Mouse (Mus musculus): ENCODE data around the gene Tnpo2. TPM values are rescaled to one million over a fixed set of nuclear protein-coding genes. Genes with fewer than 3 reads are reported as not detected.
A peak's percentile ranks its signal among the peaks of the same experiment; 100 is the strongest.
"Not testable (repeated sequence)": the region's sequence is repeated elsewhere in the genome, so short reads cannot be mapped to it uniquely, and the experiment has no call there.

Gene Tnpo2
- polyA plus RNA-seq, 1 experiment from 2014 or later, result 26.9 TPM

DNA sequence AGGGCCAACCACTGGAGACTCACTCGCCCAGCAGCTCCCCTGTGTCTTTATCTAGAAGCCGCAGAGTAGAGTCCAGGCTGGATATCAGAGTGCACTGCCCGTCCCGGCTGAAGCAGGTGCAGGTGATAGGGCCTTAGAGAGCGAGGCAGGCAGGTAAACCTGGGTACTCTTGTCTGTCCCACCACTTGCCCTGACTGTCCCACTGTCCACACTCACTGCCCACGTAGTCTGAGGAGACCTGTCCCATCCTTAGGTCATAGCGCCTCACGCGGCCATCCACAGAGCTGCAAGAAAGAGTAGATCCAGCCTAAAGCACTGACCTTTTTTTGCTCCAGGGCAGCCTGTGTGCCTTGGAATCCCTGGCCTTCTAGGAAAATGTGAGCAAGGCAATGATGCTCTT, 39.3 kb downstream of the Tnpo2 start:
- 76% methylated on average over 9 of the region's 9 CpGs for WGBS

DNA sequence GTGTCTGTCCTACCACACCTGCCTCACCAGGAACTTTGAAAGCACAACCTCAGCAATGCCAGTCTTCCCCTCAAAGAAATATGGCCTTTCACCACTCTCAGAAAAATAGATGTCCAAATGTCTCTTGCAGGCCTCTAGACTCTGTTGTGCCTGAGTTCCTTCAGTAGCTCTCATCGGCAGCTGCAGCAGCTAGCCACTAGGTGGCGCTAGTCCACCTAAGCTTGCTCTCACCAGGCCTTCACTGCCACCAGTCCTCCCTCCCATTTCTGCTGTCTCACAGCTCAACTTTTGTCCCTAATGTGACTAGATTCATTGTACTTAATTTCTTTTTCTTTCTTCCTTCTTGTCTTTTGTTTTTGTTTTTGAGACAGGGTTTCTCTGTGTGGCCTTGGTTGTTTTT, 40.3 kb downstream of the Tnpo2 start:
- Histone ChIP-seq H3K4me3 (replicated peaks) (no peak overlapping the region), H3K27me3 (replicated peaks) (no peaks in the 10 kb centered on the region), H3K9ac (no peak overlapping the region), H3K36me3 (peaks cover 39% of the 10 kb centered on the region), H3K4me1 (peaks cover 24% of the 10 kb centered on the region), H3K9me3 (no peaks in the 10 kb centered on the region), H3K27ac (no peak overlapping the region), H3K4me2 (no peak overlapping the region)
- ATAC-seq (ENCODE audit: insufficient read depth, low FRiP score, low read depth), result no peak
- whole genome bisulfite sequencing, result 0% methylated on average over 2 of the region's 2 CpGs

More for the DNA sequence above, 39.3 kb downstream of the Tnpo2 start:
- H3K4me2 ChIP-seq, result no peak overlapping the region
- no peaks in the 10 kb centered on the region for H3K9me3 ChIP-seq
- H3K27ac ChIP-seq, result no peak overlapping the region
- H3K27me3 ChIP-seq (replicated peaks), result no peaks in the 10 kb centered on the region
- no peak for ATAC-seq (ENCODE audit: insufficient read depth, low FRiP score, low read depth)
- H3K9ac ChIP-seq, result no peak overlapping the region
- H3K4me3 ChIP-seq (replicated peaks), result no peak overlapping the region
- H3K4me1 ChIP-seq, result peaks cover 18% of the 10 kb centered on the region
- peaks cover 39% of the 10 kb centered on the region for H3K36me3 ChIP-seq

DNA sequence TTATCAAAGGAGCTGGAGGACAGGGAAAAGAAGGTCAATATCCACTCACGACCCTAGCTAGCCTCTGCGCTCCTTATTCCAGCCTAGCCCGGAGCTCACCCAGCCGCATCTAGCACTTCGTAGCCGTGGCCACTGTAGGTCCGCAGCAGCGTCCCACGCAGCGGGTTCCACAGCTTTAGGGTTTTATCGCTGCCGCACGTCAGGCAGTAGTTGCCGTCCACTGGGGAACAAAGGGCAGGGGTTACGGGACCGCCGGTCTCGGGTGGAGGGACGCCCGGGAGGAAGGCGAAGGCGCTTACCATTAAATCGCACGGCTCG, 43.5 kb downstream of the Tnpo2 start:
- H3K4me1 ChIP-seq, result peaks cover 27% of the 10 kb centered on the region
- peak overlapping the region; percentile 82 for H3K27ac ChIP-seq
- no peaks in the 10 kb centered on the region for H3K27me3 ChIP-seq (replicated peaks)
- no peaks in the 10 kb centered on the region for H3K9me3 ChIP-seq
- WGBS, result under 1% methylated on average over 25 of the region's 25 CpGs
- ATAC-seq (ENCODE audit: insufficient read depth, low FRiP score, low read depth), result no peak
- peaks cover 20% of the 10 kb centered on the region for H3K36me3 ChIP-seq
- peak overlapping the region; percentile 81 for H3K4me2 ChIP-seq
- peak overlapping the region; percentile 93 for H3K4me3 ChIP-seq (replicated peaks)
- H3K9ac ChIP-seq, result peak overlapping the region; percentile 82

GRCm38 (mm10) chr8:85080532-85081215, 44.0 kb downstream of the Tnpo2 start, which contains the start of gene Wdr83os:
Gene Wdr83os, plus strand, starts transcription at chr8:85080740.
- no peaks in the 10 kb centered on the region for H3K27me3 ChIP-seq (replicated peaks)
- H3K27ac ChIP-seq, result peak within 1 kb of the TSS; percentile 82
- ATAC-seq (ENCODE audit: insufficient read depth, low FRiP score, low read depth), result peak; percentile 0
- H3K9ac ChIP-seq, result peak within 1 kb of the TSS; percentile 82
- no peaks in the 10 kb centered on the region for H3K9me3 ChIP-seq
- H3K36me3 ChIP-seq, result peaks cover 16% of the 10 kb centered on the region
- under 1% methylated on average over 30 of the region's 30 CpGs for WGBS
- H3K4me2 ChIP-seq, result peak within 1 kb of the TSS; percentile 81
- peaks cover 27% of the 10 kb centered on the region for H3K4me1 ChIP-seq
- peak within 1 kb of the TSS; percentile 93 for H3K4me3 ChIP-seq (replicated peaks)

GRCm38 (mm10) chr8:85081216-85081555, 44.5 kb downstream of the Tnpo2 start, which contains the start of gene Wdr83:
Gene Wdr83, minus strand, starts transcription at chr8:85081306.
- 0% methylated on average over 9 of the region's 9 CpGs for WGBS
- ATAC-seq (ENCODE audit: insufficient read depth, low FRiP score, low read depth), result peak; percentile 59

DNA sequence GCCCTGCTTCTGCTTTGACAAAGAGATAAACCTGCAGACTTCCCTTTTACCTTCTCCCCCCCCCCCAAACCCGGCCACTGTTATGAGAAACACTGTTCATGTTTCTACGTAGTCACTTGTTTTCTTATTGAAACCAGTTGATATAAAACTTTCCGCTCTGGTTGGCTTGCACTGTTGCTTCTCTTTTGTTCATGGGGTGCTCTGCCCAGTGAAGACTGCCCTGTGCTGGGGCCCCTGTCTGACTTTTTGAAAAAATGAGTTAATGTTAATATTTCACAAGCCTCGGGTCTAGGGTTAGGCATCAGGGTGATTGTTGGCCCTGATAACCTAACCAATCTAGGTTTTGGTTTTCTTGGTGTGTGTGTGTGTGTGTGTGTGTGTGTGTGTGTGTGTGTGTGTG, 45.5 kb downstream of the Tnpo2 start:
- not testable (repeated sequence) for ATAC-seq (ENCODE audit: insufficient read depth, low FRiP score, low read depth); H3K4me2 ChIP-seq; H3K27ac ChIP-seq; H3K9me3 ChIP-seq; H3K27me3 ChIP-seq (replicated peaks); H3K9ac ChIP-seq; H3K4me3 ChIP-seq (replicated peaks)
- whole genome bisulfite sequencing, result 75% methylated on average over 4 of the region's 4 CpGs
- peaks cover 14% of the 10 kb centered on the region for H3K36me3 ChIP-seq
- H3K4me1 ChIP-seq, result peaks cover 27% of the 10 kb centered on the region

More at GRCm38 (mm10) chr8:85081216-85081555, 44.5 kb downstream of the Tnpo2 start, which contains the start of gene Wdr83:
- H3K27ac ChIP-seq, result peak within 1 kb of the TSS; percentile 82
- peak within 1 kb of the TSS; percentile 93 for H3K4me3 ChIP-seq (replicated peaks)
- H3K9me3 ChIP-seq, result no peaks in the 10 kb centered on the region
- no peaks in the 10 kb centered on the region for H3K27me3 ChIP-seq (replicated peaks)
- H3K36me3 ChIP-seq, result peaks cover 12% of the 10 kb centered on the region
- peaks cover 27% of the 10 kb centered on the region for H3K4me1 ChIP-seq
- H3K4me2 ChIP-seq, result peak within 1 kb of the TSS; percentile 81
- H3K9ac ChIP-seq, result peak within 1 kb of the TSS; percentile 82

GRCm38 (mm10) chr8:85083108-85083813, 46.5 kb downstream of the Tnpo2 start, which contains the start of gene Man2b1:
Gene Man2b1, plus strand, starts transcription at chr8:85083270.
- peak within 1 kb of the TSS; percentile 85 for H3K4me2 ChIP-seq
- H3K9me3 ChIP-seq, result no peaks in the 10 kb centered on the region
- peaks cover 27% of the 10 kb centered on the region for H3K4me1 ChIP-seq
- WGBS, result under 1% methylated on average over 30 of the region's 30 CpGs
- peaks cover 19% of the 10 kb centered on the region for H3K36me3 ChIP-seq
- H3K9ac ChIP-seq, result peak within 1 kb of the TSS; percentile 67
- H3K27ac ChIP-seq, result peak within 1 kb of the TSS; percentile 57; the same call in 1 of the 2 replicates
- peak; percentile 88 for ATAC-seq (ENCODE audit: insufficient read depth, low FRiP score, low read depth)
- H3K27me3 ChIP-seq (replicated peaks), result no peaks in the 10 kb centered on the region
- peak within 1 kb of the TSS; percentile 70 for H3K4me3 ChIP-seq (replicated peaks)

DNA sequence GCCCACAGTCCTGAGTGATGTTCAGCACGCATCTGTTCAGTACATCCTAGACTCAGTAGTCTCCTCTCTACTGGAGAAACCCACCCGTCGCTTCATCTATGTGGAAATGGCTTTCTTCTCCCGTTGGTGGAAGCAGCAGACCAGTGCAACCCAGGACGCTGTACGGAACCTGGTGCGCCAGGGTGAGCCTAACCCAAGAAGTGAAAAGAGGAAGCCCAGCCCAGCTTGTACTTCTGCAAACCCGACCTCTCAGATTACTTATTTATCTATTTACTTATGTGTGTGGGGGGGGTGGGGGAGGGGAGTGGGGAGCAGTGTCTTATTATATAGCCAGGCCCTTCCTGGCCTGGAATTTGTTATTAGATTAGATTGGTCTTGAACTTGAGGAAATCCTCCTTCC, 47.9 kb downstream of the Tnpo2 start:
- no peak overlapping the region; the same call in 1 of the 2 replicates for H3K4me2 ChIP-seq
- no peak overlapping the region for H3K9ac ChIP-seq
- peaks cover 24% of the 10 kb centered on the region for H3K4me1 ChIP-seq
- H3K4me3 ChIP-seq (replicated peaks), result 0 out of 2 replicates have a peak overlapping the region, but pooled peaks have one; percentile 70
- 86% methylated on average over 8 of the region's 8 CpGs for WGBS
- H3K27me3 ChIP-seq (replicated peaks), result no peaks in the 10 kb centered on the region
- no peak for ATAC-seq (ENCODE audit: insufficient read depth, low FRiP score, low read depth)
- H3K9me3 ChIP-seq, result no peaks in the 10 kb centered on the region
- H3K36me3 ChIP-seq, result peaks cover 20% of the 10 kb centered on the region; the same call in 1 of the 2 replicates
- H3K27ac ChIP-seq, result no peak overlapping the region

- peaks cover 20% of the 10 kb centered on the region; the same call in 1 of the 2 replicates for H3K36me3 ChIP-seq
- H3K4me3 ChIP-seq (replicated peaks), result no peak overlapping the region
- no peak overlapping the region for H3K27ac ChIP-seq
- no peak overlapping the region for H3K9ac ChIP-seq
- H3K4me1 ChIP-seq, result peaks cover 20% of the 10 kb centered on the region
- no peaks in the 10 kb centered on the region for H3K9me3 ChIP-seq
- ATAC-seq (ENCODE audit: insufficient read depth, low FRiP score, low read depth), result no peak
- no peak overlapping the region for H3K4me2 ChIP-seq
- no peaks in the 10 kb centered on the region for H3K27me3 ChIP-seq (replicated peaks)
- 81% methylated on average over 3 of the region's 3 CpGs for WGBS
Measured at GRCm38 (mm10) chr8:85086238-85086637, 49.5 kb downstream of the Tnpo2 start.

DNA sequence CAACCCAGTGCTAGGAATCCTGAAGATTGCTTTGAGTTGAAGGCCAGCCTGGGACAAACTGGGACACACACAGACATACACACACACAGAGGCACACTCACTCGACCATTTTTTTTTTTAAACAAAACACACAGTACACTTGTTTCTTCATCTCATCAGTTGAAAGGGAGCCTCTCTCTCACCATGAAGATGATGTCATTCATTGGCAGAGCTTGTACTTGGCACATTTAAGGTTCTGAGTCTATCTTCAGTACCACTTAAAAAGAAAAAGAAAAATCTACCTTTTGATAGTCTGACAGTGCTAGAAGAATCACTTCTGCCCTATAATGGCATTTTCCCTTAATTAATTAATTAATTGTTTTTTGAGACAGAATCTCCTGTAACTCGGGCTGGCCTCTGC, 52.1 kb downstream of the Tnpo2 start:
- 67% methylated on average over 2 of the region's 2 CpGs for WGBS
- ATAC-seq (ENCODE audit: insufficient read depth, low FRiP score, low read depth), result no peak
- Histone ChIP-seq H3K9me3 (no peaks in the 10 kb centered on the region), H3K36me3 (peaks cover 20% of the 10 kb centered on the region; the same call in 1 of the 2 replicates), H3K27ac (no peak overlapping the region), H3K4me2 (no peak overlapping the region), H3K27me3 (replicated peaks) (no peaks in the 10 kb centered on the region), H3K9ac (no peak overlapping the region), H3K4me3 (replicated peaks) (no peak overlapping the region), H3K4me1 (peaks cover 5% of the 10 kb centered on the region; the same call in 1 of the 2 replicates)

DNA sequence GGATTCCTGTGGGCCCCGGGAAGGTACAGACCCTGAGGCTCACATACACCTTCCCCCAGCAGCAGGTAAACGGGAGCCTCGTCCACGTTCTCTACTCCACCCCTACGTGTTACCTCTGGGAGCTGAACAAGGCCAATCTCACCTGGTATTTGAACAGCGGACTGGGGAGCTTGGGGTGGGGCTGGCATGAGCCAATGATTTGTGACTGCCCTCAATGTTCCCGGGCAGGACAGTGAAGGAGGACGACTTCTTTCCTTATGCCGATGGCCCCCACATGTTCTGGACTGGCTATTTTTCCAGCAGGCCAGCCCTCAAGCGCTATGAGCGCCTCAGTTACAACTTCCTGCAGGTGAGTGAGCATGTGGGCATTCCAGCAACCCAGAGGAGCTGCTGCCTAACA, 54.1 kb downstream of the Tnpo2 start:
- WGBS, result 88% methylated on average over 11 of the region's 11 CpGs
- no peaks in the 10 kb centered on the region for H3K27me3 ChIP-seq (replicated peaks)
- peaks cover 18% of the 10 kb centered on the region; the same call in 1 of the 2 replicates for H3K36me3 ChIP-seq
- no peaks in the 10 kb centered on the region for H3K4me1 ChIP-seq
- no peak overlapping the region for H3K9ac ChIP-seq
- H3K4me2 ChIP-seq, result no peak overlapping the region
- H3K27ac ChIP-seq, result no peak overlapping the region
- no peak overlapping the region for H3K4me3 ChIP-seq (replicated peaks)
- no peaks in the 10 kb centered on the region for H3K9me3 ChIP-seq
- ATAC-seq (ENCODE audit: insufficient read depth, low FRiP score, low read depth), result no peak

DNA sequence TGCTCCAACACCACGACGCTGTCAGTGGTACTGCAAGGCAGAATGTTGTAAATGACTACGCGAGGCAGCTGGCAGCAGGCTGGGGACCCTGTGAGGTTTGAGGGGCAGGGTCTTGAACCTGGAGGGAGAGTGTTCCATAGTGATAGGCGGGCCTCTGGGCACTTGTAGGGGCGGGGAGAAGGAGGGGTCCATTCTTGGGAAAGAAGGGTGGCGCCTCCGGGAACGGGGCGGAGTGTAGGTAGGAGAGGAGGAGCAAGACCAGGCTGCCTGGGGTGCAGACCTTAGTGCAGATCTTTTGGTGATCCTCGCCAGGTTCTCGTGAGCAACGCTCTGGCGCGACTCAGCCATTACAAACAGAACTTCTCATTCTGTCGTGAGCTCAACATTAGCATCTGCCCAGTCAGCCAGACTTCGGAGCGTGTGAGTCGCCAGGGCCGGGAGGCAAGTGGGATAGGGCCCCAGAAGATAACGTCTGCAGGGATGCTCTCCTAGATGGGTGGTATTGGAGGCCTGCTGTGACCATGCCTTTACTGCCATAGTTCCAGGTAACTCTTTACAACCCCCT, 54.9 kb downstream of the Tnpo2 start:
- peaks cover 20% of the 10 kb centered on the region; the same call in 1 of the 2 replicates for H3K36me3 ChIP-seq

More for the DNA sequence above, 54.9 kb downstream of the Tnpo2 start:
- Histone ChIP-seq H3K27ac (no peak overlapping the region), H3K27me3 (replicated peaks) (no peaks in the 10 kb centered on the region), H3K4me2 (no peak overlapping the region), H3K4me3 (replicated peaks) (no peak overlapping the region), H3K9me3 (no peaks in the 10 kb centered on the region), H3K9ac (no peak overlapping the region), H3K4me1 (no peaks in the 10 kb centered on the region)
- ATAC-seq (ENCODE audit: insufficient read depth, low FRiP score, low read depth), result no peak
- 40% methylated on average over 21 of the region's 21 CpGs for WGBS
